Mouse (Mus musculus): ENCODE data around the gene Adm2. TPM values are rescaled to one million over a fixed set of nuclear protein-coding genes. Genes with fewer than 3 reads are reported as not detected.

Gene Adm2
- polyA plus RNA-seq (2015; fragmentation: Nextera tagmentation; extraction: Ambion mirVana) = not detected in 2 replicates

DNA sequence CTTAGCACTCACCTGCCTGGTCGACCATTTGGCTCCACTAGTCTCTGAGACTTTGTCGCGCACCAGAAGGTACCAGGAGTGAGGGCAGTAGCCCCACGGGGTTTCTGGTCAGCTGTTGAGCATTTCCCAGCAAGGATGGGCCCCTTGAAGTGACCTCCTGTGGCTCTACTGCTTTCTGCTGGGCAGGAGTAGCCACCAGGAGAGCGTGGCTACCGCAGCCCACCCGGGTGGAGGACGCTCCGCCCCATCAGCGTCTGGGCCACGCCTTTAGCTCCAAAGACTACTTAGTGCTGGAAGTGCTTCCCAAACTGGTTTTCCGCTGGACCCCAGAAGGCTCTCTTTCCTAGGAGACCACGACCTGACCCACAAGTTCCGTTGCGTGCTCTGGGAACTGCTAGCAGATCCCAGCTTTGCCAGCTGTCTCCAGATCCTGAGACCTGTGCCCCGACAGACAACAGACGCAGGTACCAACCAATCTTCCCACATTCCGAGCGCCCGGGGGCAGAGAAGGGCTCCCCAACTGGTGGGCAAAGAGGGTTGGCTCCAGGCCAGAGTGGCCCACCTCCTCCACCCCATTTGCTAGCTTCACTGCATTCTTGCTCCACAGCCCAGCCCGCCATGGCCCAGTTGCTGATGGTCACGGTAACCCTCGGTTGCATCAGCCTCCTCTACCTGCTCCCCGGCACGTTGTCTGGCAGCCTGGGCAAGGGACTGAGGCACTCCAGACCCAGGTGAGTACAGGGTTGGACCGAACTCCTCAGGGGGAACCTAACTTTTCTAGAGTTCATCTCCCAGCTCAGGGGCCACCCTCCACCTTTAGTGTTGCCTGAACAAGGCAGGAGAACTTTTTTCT, at the start of gene Adm2:
Adm2 (plus strand) TSS at position 51 of the 853 bp plus-strand sequence.
- 0 out of 2 replicates have a peak, but pooled peaks cover 6% of the 10 kb centered on the region for H3K4me1 ChIP-seq (replicated peaks)
- H3K9ac ChIP-seq (replicated peaks) = no peak within 1 kb of the TSS
- no peak within 1 kb of the TSS for H3K4me3 ChIP-seq (replicated peaks)
- peaks cover 25% of the 10 kb centered on the region for H3K27me3 ChIP-seq
- H3K36me3 ChIP-seq = no peaks in the 10 kb centered on the region
- ATAC-seq = no peak
- 9% methylated on average over 26 of the region's 26 CpGs for WGBS
- no peaks in the 10 kb centered on the region for H3K9me3 ChIP-seq
- no peak within 1 kb of the TSS for H3K27ac ChIP-seq
- peak within 1 kb of the TSS; percentile 31 for H3K4me2 ChIP-seq (replicated peaks)

DNA sequence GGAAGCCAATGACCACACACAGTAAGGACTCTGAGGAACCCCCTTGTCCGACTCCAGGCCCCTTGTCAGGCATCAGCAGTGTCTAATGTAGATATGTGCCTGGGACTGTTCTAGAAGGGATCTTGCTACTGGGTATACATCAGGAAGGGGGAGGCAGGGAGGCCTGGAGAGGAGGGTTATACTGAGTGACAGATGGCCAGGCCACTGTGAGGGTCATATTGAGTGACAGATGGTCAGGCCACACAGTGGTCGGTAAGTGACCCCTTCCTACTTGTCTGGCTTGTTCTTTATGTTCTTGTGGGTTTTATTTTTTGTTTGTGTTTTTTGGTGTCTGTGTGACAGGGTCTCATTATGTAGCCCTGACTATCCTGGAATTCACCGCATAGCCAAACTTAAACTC, 47.0 kb upstream of the Adm2 start:
- Histone ChIP-seq H3K27ac (no peak overlapping the region), H3K9me3 (no peaks in the 10 kb centered on the region), H3K36me3 (peaks cover 88% of the 10 kb centered on the region), H3K4me1 (replicated peaks) (no peaks in the 10 kb centered on the region), H3K9ac (replicated peaks) (no peak overlapping the region), H3K27me3 (no peaks in the 10 kb centered on the region), H3K4me2 (replicated peaks) (no peak overlapping the region), H3K4me3 (replicated peaks) (no peak overlapping the region)
- ATAC-seq = no peak
- 86% methylated on average over 3 of the region's 3 CpGs for WGBS

DNA sequence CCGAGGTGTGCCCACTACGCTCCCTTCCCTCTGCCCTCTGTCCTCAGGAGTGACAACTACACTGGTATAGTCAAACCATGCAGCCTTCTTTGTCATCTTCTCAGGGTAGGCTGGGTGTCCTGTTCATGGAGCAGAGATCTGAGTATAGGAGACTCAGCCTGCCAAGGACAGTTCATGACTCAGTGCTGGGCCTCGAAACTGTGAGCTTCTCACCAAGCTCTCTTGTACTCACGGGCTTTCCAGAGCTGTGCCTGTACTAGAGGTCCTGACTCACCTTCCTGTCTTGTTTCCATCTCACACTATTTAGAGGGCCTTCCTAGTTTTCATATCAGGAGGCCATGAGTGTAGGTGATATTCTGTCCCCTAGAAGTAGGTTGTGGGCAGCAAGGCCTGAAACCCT, 45.2 kb upstream of the Adm2 start:
- no peaks in the 10 kb centered on the region for H3K4me1 ChIP-seq (replicated peaks)
- H3K36me3 ChIP-seq = peaks cover 95% of the 10 kb centered on the region
- H3K4me3 ChIP-seq (replicated peaks) = no peak overlapping the region
- 96% methylated on average over 4 of the region's 4 CpGs for WGBS
- no peak overlapping the region for H3K9ac ChIP-seq (replicated peaks)
- H3K27me3 ChIP-seq = no peaks in the 10 kb centered on the region
- H3K4me2 ChIP-seq (replicated peaks) = no peak overlapping the region
- no peak overlapping the region for H3K27ac ChIP-seq
- no peak for ATAC-seq
- no peaks in the 10 kb centered on the region for H3K9me3 ChIP-seq

DNA sequence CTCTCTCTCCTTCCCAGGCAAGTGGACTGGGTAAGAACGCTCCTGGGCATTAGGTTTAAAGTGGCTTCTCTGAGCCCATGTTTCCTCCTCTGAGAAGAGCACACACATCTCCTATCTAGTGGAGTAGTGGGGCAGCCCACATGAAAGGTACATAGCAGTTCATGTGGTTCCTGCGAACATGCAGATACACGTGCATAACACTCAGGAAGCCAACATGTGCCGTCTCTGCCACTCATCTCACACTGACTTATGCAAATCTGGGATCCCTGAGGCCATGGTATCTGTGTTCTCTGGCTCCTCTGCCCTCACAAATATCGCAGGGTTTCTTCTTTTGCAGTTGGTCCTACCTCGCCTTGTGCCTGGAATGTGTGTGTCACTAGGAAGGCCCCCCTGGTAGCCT, 40.0 kb upstream of the Adm2 start:
- WGBS = 78% methylated on average over 6 of the region's 6 CpGs
- Histone ChIP-seq H3K9me3 (no peaks in the 10 kb centered on the region), H3K27me3 (no peaks in the 10 kb centered on the region), H3K27ac (no peak overlapping the region), H3K4me2 (replicated peaks) (no peak overlapping the region), H3K9ac (replicated peaks) (no peak overlapping the region), H3K4me3 (replicated peaks) (no peak overlapping the region), H3K4me1 (replicated peaks) (no peaks in the 10 kb centered on the region), H3K36me3 (peaks cover 97% of the 10 kb centered on the region)
- no peak for ATAC-seq

DNA sequence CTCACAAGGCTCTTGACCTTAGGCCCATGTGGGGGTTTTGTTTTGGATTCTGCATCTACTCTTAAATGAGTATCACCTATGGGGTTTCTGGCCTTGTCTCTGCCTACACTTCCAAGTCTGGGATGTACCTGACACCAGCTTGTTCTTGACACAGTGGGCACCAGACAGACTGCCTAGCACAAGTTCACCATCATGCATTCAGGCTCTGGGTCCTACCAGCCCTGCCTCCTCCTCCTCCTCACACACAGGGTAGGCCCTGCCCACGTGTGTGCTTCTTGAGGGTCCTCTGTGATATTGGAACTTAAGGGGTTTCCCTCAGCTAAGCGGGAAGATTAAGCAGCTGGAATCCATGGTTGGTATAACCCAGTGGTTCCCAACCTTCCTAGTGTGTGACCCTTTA, 38.4 kb upstream of the Adm2 start:
- no peaks in the 10 kb centered on the region for H3K9me3 ChIP-seq
- no peak overlapping the region for H3K27ac ChIP-seq
- peaks cover 97% of the 10 kb centered on the region for H3K36me3 ChIP-seq
- no peak overlapping the region for H3K9ac ChIP-seq (replicated peaks)
- no peak overlapping the region for H3K4me3 ChIP-seq (replicated peaks)
- no peaks in the 10 kb centered on the region for H3K27me3 ChIP-seq
- no peak for ATAC-seq
- 88% methylated on average over 2 of the region's 2 CpGs for WGBS
- no peak overlapping the region for H3K4me2 ChIP-seq (replicated peaks)
- no peaks in the 10 kb centered on the region for H3K4me1 ChIP-seq (replicated peaks)

DNA sequence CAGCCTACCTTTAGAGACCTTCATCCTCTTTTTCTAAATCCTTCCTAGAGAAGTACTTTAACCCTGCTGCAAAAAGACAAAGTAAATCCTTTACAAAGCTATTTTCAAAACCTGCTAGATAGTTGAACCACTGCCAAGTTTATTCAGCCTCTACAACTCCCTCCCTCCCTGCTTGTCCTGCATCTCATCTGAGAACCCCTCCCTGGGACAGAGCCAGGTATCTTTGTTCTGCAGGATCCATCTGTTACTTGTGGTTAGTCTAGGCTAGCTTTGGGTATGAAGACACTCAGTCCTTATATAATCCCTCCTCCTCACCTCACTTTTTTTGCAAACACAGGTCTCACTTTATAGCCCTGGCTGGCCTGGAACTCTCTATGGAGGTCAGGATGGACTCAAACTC, 37.5 kb upstream of the Adm2 start:
- H3K4me3 ChIP-seq (replicated peaks) = no peak overlapping the region
- no peaks in the 10 kb centered on the region for H3K9me3 ChIP-seq
- H3K9ac ChIP-seq (replicated peaks) = no peak overlapping the region
- no peak for ATAC-seq
- no peak overlapping the region for H3K27ac ChIP-seq
- H3K4me2 ChIP-seq (replicated peaks) = no peak overlapping the region
- no peaks in the 10 kb centered on the region for H3K4me1 ChIP-seq (replicated peaks)
- no peaks in the 10 kb centered on the region for H3K27me3 ChIP-seq
- H3K36me3 ChIP-seq = peaks cover 97% of the 10 kb centered on the region

DNA sequence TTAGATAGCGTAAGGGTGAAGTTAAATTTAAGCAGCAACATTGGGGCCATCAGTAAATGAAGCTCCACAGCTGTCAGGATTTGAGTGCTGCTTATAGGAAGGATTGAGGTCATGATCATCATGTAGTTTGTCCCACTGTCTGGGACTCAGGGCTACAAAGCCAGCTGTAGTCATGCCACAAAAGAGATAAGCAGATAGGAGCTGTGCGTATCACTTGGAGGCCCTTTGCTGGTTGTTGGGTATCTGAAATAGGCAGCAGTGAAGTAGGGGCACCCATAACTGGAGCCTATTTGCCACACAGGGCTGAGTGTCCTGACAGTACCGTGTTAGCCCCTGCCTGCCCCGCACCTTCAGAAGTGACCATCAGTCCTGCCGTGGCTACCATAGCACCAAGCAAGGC, 37.0 kb upstream of the Adm2 start:
- no peak overlapping the region for H3K4me3 ChIP-seq (replicated peaks)
- H3K4me1 ChIP-seq (replicated peaks) = no peaks in the 10 kb centered on the region
- H3K27me3 ChIP-seq = no peaks in the 10 kb centered on the region
- ATAC-seq = no peak
- H3K36me3 ChIP-seq = peaks cover 96% of the 10 kb centered on the region
- WGBS = 98% methylated on average over 5 of the region's 5 CpGs
- no peak overlapping the region for H3K9ac ChIP-seq (replicated peaks)
- no peak overlapping the region for H3K4me2 ChIP-seq (replicated peaks)
- H3K9me3 ChIP-seq = no peaks in the 10 kb centered on the region
- H3K27ac ChIP-seq = no peak overlapping the region

DNA sequence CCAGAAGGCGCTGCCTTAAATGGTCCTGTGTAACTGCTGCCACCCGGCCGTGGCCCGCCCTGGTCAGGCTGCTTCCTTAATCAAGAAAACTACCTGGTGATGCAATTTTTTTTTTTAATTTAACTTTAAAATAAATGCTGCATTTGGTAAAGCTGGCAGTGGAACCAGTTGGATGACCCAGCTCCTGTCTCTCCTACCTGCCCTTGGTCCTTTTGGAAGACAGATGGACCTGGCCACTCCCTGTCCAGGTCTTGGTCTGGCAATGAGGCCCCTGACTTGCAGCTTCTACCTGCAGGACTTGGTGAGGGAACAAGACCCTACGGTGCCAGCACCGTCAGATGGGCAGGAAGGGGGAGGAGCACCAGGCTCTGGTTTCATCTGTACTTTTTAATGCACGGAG, 36.4 kb upstream of the Adm2 start:
- 91% methylated on average over 7 of the region's 7 CpGs for WGBS
- H3K9ac ChIP-seq (replicated peaks) = no peak overlapping the region
- H3K4me1 ChIP-seq (replicated peaks) = no peaks in the 10 kb centered on the region
- H3K9me3 ChIP-seq = no peaks in the 10 kb centered on the region
- peaks cover 96% of the 10 kb centered on the region for H3K36me3 ChIP-seq
- no peak overlapping the region for H3K4me2 ChIP-seq (replicated peaks)
- H3K27ac ChIP-seq = no peak overlapping the region
- no peak for ATAC-seq
- no peaks in the 10 kb centered on the region for H3K27me3 ChIP-seq
- H3K4me3 ChIP-seq (replicated peaks) = no peak overlapping the region

DNA sequence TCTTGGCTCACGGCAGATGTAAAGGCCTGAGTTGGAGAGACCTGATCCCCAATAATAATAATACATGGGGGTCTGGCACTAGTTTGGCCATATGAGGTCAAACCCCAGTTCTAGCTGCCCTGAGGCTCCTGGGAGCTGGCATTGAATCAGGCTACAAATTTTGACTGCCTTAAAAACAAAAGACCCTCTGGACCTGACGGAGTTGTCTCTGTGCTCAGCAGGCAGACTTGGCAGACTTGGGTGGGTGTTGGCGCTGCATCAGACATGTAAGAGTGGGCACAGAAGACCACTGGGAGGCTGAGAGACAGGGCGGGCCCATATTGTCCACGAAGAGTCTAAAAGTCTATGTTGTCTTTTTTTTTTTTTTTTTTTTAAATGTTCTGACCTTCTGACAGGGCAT, 35.9 kb upstream of the Adm2 start:
- 88% methylated on average over 5 of the region's 5 CpGs for WGBS
- no peak overlapping the region for H3K27ac ChIP-seq
- H3K4me1 ChIP-seq (replicated peaks) = no peaks in the 10 kb centered on the region
- peaks cover 96% of the 10 kb centered on the region for H3K36me3 ChIP-seq
- H3K9ac ChIP-seq (replicated peaks) = no peak overlapping the region
- H3K4me2 ChIP-seq (replicated peaks) = no peak overlapping the region
- H3K9me3 ChIP-seq = no peaks in the 10 kb centered on the region
- ATAC-seq = no peak
- H3K27me3 ChIP-seq = no peaks in the 10 kb centered on the region
- no peak overlapping the region for H3K4me3 ChIP-seq (replicated peaks)

DNA sequence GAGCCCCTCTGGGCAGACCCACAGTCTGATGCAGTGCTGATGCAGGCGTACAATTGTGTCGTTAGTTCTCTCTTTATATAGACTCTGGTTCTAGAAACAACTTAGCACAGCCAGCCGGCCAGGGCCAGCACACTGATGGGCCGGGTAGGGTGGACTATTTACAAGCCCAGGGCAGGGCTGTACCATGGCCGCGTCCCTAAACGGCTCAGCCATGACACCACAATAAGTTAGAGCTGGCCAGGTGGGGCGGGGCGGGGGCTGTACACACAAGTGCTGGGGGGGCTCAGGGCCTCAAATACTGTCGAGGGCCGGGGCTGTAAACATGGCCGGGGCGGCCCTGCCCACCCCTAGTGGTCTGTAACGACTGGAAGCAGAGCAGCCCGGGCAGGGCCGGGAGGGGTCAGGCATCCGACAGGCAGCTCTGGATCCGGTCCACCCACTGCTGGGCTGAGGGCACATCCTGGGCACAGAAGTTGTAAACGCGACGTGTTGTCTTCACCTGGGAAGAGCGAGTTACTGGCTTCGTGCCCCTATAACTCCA, 34.2 kb upstream of the Adm2 start:
- peaks cover 95% of the 10 kb centered on the region for H3K36me3 ChIP-seq
- no peak overlapping the region for H3K9ac ChIP-seq (replicated peaks)
- 92% methylated on average over 23 of the region's 23 CpGs for WGBS
- no peaks in the 10 kb centered on the region for H3K9me3 ChIP-seq
- H3K4me1 ChIP-seq (replicated peaks) = no peaks in the 10 kb centered on the region
- H3K27me3 ChIP-seq = no peaks in the 10 kb centered on the region
- H3K27ac ChIP-seq = no peak overlapping the region
- no peak overlapping the region for H3K4me2 ChIP-seq (replicated peaks)
- no peak overlapping the region for H3K4me3 ChIP-seq (replicated peaks)
- ATAC-seq = peak; percentile 48; the same call in 1 of the 2 replicates

DNA sequence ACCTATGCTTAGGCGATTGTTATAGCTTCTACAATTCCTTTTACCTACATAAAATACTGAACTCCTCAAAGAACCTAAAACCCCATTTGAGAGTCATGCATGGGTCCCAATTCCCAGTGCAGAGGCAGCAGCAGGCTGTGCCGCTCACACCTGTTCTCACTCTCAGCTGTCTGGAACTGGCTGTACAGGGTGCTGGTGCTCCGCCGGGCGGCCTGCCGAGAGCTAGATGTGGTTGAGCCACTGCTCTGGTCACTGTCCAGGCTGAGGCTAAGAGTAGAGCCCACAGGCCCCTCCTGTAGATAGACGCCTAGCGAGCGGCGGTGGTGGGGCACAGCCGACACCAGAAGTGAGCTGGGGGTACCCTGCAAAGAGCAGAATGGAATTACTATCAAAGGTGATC, 33.1 kb upstream of the Adm2 start:
- Histone ChIP-seq H3K36me3 (peaks cover 95% of the 10 kb centered on the region), H3K9me3 (no peaks in the 10 kb centered on the region), H3K27ac (no peak overlapping the region), H3K27me3 (no peaks in the 10 kb centered on the region), H3K9ac (replicated peaks) (no peak overlapping the region), H3K4me1 (replicated peaks) (no peaks in the 10 kb centered on the region), H3K4me3 (replicated peaks) (no peak overlapping the region), H3K4me2 (replicated peaks) (no peak overlapping the region)
- WGBS = 96% methylated on average over 11 of the region's 11 CpGs
- ATAC-seq = no peak

DNA sequence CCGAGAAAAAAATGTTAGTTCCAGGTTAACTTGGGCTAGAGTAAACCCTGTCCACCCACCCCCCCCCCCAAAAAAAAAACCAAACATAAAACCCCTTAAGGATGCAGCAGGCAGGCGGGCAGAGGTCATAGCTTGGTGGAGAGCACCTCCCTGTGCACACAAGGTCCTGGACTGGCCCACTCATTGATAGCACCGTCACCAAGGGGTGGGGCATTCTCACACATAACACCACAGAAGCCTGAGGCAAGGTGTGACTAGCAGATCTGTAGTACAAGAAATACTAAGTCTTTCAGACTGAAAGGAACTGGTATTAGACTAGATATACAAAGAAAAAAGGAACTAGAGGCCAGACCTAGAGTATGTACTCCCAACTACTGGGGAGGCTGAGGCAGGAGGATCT, 31.0 kb upstream of the Adm2 start:
- 94% methylated on average over 3 of the region's 3 CpGs for WGBS

DNA sequence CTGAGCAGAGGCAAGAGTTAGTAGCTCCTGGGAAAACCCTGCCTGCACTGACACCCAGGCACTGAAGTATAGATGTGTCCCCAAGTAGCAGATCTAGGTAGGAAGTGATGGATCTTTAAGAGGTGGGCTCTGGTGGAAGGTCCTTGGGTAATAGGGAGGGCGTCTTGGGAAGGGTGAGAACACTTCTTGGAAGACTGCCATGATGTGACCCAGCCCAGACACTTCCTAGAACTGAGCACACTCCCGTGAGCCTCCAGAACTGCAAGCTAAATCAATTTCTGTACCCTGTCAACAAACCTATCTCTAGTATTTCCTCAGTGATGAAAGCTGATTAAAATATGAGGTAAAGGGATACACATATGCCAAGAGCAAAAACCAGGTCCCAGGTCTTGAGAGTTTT, 29.7 kb upstream of the Adm2 start:
- no peak for ATAC-seq
- Histone ChIP-seq H3K4me1 (replicated peaks) (no peaks in the 10 kb centered on the region), H3K27ac (no peak overlapping the region), H3K9ac (replicated peaks) (no peak overlapping the region), H3K4me3 (replicated peaks) (no peak overlapping the region), H3K36me3 (peaks cover 98% of the 10 kb centered on the region), H3K27me3 (no peaks in the 10 kb centered on the region), H3K9me3 (no peaks in the 10 kb centered on the region), H3K4me2 (replicated peaks) (no peak overlapping the region)
- WGBS = 90% methylated on average over 2 of the region's 2 CpGs

More for the DNA sequence above, 31.0 kb upstream of the Adm2 start:
- H3K27me3 ChIP-seq = no peaks in the 10 kb centered on the region
- H3K9ac ChIP-seq (replicated peaks) = no peak overlapping the region
- H3K4me2 ChIP-seq (replicated peaks) = no peak overlapping the region
- H3K27ac ChIP-seq = no peak overlapping the region
- ATAC-seq = no peak
- no peak overlapping the region for H3K4me3 ChIP-seq (replicated peaks)
- no peaks in the 10 kb centered on the region for H3K9me3 ChIP-seq
- peaks cover 98% of the 10 kb centered on the region for H3K36me3 ChIP-seq
- H3K4me1 ChIP-seq (replicated peaks) = no peaks in the 10 kb centered on the region
